Mouse (Mus musculus) mouse embryonic stem cell (cell line): ENCODE data around the gene Rimbp2.
"Not testable (repeated sequence)": the region's sequence is repeated elsewhere in the genome, so short reads cannot be mapped to it uniquely, and the experiment has no call there.

Source experiments
- in situ Hi-C, 2 experiments: fragments of 300-500 bp; cut with MboI; formaldehyde crosslinking; loops; 1 replicate in 1 of 2; 3 replicates in 1 of 2; pipeline ENCODE4 v1.14.3; 2019 to 2020; ENCODE audit warnings: low sequenced_read_pairs in 2 of 2, low pct_unique_long_range_greater_than_20kb in 1 of 2, mixed read lengths in 1 of 2; ENCODE audit not compliant: unreplicated experiment in 1 of 2

The Rimbp2 gene

DNA sequence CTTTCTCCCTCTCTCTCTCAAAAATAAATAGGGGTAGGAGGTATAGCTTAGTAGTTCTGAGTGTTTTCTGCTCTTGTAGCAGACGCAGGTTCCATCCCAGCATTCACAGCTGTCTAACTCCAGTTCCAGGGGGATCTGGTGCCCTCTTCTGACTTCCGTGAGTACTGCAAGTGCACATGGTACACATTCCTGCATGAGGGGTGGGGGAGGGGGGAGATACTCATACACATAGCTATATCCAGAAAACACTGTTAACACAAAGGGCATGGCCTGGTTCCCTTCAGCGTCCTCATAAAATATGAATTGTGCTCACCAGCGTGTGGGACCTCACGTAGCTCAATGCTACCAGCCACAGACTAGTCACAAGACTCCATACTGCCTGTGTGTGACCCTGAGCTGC is 223.9 kb downstream of the Rimbp2 start:
- in situ Hi-C loops = no loop called here

DNA sequence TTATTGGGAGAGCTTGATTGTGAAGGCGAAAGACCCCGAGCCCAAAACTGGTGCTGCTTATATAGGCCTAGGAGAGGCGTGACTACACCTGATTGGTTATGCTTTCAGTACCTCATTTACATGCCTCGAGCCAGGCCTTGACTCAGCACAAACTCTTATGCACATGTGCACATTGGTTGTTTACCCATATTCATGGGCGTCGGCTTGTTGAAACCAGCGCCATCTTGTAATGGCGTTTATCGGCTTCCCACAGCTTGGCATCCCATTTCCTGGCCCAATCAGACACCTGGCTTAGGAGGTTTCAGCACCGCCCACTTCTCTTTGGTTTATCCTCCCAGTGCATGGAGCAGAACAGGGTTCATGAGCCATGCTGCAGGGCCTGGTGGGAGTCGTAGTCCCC is 232.8 kb downstream of the Rimbp2 start:
- in situ Hi-C loops = not testable (repeated sequence)

DNA sequence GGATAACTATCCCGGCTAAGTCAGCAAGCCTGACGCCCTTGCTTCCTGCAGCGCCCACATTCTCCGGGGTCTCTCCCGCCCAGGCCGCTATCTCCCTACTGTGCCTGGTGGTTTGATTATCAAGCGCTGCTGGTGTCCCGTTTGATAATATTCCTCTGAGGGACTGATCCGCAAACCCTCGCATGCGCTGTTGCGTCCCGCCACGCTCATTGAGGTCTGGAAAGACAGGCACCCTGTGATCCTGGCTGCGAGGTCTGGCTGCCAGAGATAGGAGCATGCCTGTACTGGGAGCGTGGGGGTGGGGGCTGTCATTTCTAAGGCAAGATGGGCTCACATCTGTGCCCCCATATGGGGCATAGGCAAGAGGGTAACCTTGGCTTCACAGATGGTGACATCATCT is 238.1 kb downstream of the Rimbp2 start:
- in situ Hi-C loops = no loop called here

DNA sequence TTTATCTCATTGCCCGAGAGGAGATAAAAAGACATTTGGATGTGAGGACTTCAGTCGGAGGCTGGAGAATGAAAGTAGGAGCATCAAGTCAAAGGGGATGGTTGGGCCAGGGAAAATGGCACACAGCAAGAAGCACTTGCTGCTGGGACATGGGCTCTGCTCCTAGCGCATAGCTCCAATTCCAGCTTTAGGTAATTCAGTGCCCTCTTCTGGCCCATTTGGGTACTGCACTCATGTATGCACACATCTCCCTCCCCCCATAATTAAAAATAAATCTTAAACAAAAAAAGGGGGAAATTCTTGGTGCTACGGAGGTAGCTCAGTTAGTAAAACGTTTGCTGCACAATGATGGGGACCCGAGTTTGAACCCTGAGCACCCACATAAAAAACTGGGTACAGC is 241.4 kb downstream of the Rimbp2 start:
- in situ Hi-C loops = no loop called here

GRCm38 (mm10) chr5:128710596-128710995 is 242.7 kb downstream of the Rimbp2 start:
- in situ Hi-C loops = no loop called here

DNA sequence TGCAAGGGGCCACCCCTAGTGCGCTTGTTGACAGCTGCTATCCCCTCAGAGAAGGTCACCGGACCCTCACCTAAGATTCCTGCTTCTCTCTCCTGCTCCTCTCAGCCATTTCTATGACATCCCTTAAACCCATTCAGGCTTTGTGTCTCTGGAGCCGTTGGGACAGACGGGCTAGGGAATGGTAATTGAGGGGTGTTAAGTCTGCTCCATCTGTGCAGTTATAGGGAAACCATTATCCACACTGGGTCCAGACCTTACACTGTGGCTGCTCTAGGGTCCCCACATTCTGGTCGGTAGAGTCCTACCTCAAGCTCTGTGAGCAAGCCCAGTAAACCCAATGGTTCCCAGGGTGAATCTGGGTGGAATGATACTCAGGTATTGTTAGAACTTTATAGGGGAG is 244.4 kb downstream of the Rimbp2 start:
- in situ Hi-C loops = no loop called here
